Mouse (Mus musculus): ENCODE measurements around the gene Pld2. TPM values are rescaled to one million over a fixed set of nuclear protein-coding genes. Genes with fewer than 3 reads are reported as not detected.
A peak's percentile ranks its signal among the peaks of the same experiment; 100 is the strongest.

Gene Pld2
- total RNA-seq, 1 experiment from 2014 or later = 14.5 TPM

GRCm38 (mm10) chr11:70578962-70579361 is 39.1 kb downstream of the Pld2 start:
- DNase-seq = no peak

- no peak for DNase-seq
These were observed 40.0 kb downstream of the Pld2 start for GRCm38 (mm10) chr11:70579710-70580357.

GRCm38 (mm10) chr11:70580358-70580720 is 40.5 kb downstream of the Pld2 start:
- DNase-seq = no peak

GRCm38 (mm10) chr11:70580921-70581320 is 41.1 kb downstream of the Pld2 start:
- no peak for DNase-seq

- no peak for DNase-seq
These were observed 42.3 kb downstream of the Pld2 start for GRCm38 (mm10) chr11:70582196-70582595.

GRCm38 (mm10) chr11:70583022-70583714 is 43.3 kb downstream of the Pld2 start:
- no peak for DNase-seq

GRCm38 (mm10) chr11:70583775-70584174 is 43.9 kb downstream of the Pld2 start:
- no peak for DNase-seq

GRCm38 (mm10) chr11:70585457-70585856 is 45.6 kb downstream of the Pld2 start:
- DNase-seq = peak; percentile 65

- DNase-seq = no peak
These were observed 46.4 kb downstream of the Pld2 start for GRCm38 (mm10) chr11:70586261-70586660.

GRCm38 (mm10) chr11:70586954-70587353 is 47.1 kb downstream of the Pld2 start:
- no peak for DNase-seq

- no peak for DNase-seq
These were observed 51.9 kb downstream of the Pld2 start for GRCm38 (mm10) chr11:70591733-70592132.

GRCm38 (mm10) chr11:70594253-70594989 is 54.6 kb downstream of the Pld2 start:
- peak; percentile 18 for DNase-seq

- no peak for DNase-seq
These were observed 55.8 kb downstream of the Pld2 start for GRCm38 (mm10) chr11:70595638-70596037.

- no peak for DNase-seq
These were observed 56.2 kb downstream of the Pld2 start for GRCm38 (mm10) chr11:70596094-70596493.

- no peak for DNase-seq
These were observed 57.4 kb downstream of the Pld2 start for GRCm38 (mm10) chr11:70597301-70597700.

- DNase-seq = no peak
These were observed 58.6 kb downstream of the Pld2 start for GRCm38 (mm10) chr11:70598451-70598953.

- peak; percentile 76 for DNase-seq
These were observed 65.2 kb downstream of the Pld2 start for GRCm38 (mm10) chr11:70605024-70605566.

- DNase-seq = no peak
These were observed 66.9 kb downstream of the Pld2 start for GRCm38 (mm10) chr11:70606717-70607116.

GRCm38 (mm10) chr11:70607611-70608010 is 67.7 kb downstream of the Pld2 start:
- DNase-seq = no peak

Measured in adrenal gland, postnatal 25 days (tissue).